Comparison of ENCODE assay signal across 17 mouse cellular contexts in genomic region chr4:17239853-17240252, GRCm38 (mm10).
"Had no signal": no experiment of that assay in that cellular context is flagged by ENCODE, and none has a peak within 500 bp of the region (broad histone marks: within the 10 kb centered on the region; RNA-seq: fewer than 3 reads in every experiment).

No protein-coding gene starts in this region.

- H3K4me2 ChIP-seq: limb, embryonic 15.5 days; liver, embryonic 11.5 days; lung, embryonic 14.5 days; stomach, embryonic 15.5 days had no signal

- H3K9ac ChIP-seq: limb, embryonic 15.5 days; liver, embryonic 14.5 days; liver, postnatal 0 days; lung, embryonic 14.5 days; stomach, embryonic 15.5 days had no signal

- H3K27ac ChIP-seq: kidney, postnatal 0 days; left cerebral cortex, adult 2 months; limb, embryonic 15.5 days; liver, embryonic 14.5 days; macrophage; stomach, embryonic 15.5 days had no signal

- H3K36me3 ChIP-seq: limb, embryonic 15.5 days; stomach, embryonic 15.5 days had no signal

- ATAC-seq: liver, postnatal 0 days; lung, postnatal 0 days had no signal

- H3K27me3 ChIP-seq: limb, embryonic 15.5 days; stomach, embryonic 15.5 days had no signal

- H3K9me3 ChIP-seq: limb, embryonic 15.5 days; stomach, embryonic 15.5 days had no signal

- DNase-seq: kidney, adult 2 months; kidney, postnatal 25 days; layer of hippocampus, postnatal 36 days; liver, postnatal 0 days; lung, embryonic 14.5 days; midbrain, embryonic 14.5 days; right cerebral cortex, postnatal 25 days; spleen, adult 18-20 months; thymus, postnatal 25 days had no signal

- H3K4me3 ChIP-seq: left cerebral cortex, adult 2 months; limb, embryonic 15.5 days; stomach, embryonic 15.5 days had no signal

- H3K4me1 ChIP-seq: limb, embryonic 15.5 days; stomach, embryonic 15.5 days had no signal
